Mouse (Mus musculus): ENCODE measurements around the gene Usp15.

GRCm38 (mm10) chr10:123142395-123143050, 54.3 kb downstream of the Usp15 start:
- TF ChIP-seq POLR2A (IDR thresholded peaks at IDR 0.05; ENCODE audit: extremely low read depth, insufficient read depth, low read length) (no peak), CTCF (IDR thresholded peaks at IDR 0.05; ENCODE audit: extremely low read depth, insufficient read depth, low read length) (no peak)
